Mouse (Mus musculus): ENCODE data around the gene Ntm.

The Ntm gene

DNA sequence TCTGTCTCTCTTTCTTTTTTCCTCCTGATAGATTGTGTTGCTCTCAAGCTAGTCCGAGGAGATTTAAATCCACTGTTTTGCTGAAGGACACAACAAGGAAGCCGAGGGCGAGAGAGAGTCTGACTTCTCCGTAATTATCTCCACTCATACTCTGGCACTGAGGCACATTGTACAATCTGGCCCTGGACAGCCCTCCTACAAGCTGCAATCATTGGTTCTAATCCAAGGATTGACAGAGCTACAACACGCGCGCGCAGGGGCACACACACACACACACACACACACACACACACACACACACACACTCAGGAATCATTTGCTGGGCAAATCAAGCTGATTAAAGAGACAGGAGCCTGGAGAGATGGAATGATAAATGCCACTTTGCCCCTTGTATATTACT is at the start of gene Ntm:
TSS of gene Ntm (minus strand) at position 164 of the 400 bp plus-strand sequence.
- DNase-seq (ENCODE audit: low read depth, low spot score) = peak; percentile 16

DNA sequence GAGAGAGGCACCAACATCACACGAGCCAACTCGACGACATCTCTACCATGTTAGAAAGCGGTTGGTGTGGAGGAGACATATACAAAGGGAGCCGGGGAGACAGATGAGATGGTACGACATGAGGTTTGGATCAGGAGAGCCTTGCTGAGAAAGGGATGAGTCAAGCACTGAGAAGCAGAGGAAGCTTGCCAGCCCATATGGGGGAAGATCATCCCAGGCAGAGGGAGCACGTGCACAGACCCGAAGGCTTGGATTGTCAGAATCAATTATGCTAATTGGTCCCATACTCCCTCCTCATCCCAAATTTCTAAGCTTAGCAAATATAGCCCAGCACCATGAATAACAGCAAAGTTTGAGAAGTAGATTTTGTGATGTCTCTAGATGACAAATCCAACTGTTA is 42.8 kb upstream of the Ntm start:
- DNase-seq (ENCODE audit: low read depth, low spot score) = no peak

DNA sequence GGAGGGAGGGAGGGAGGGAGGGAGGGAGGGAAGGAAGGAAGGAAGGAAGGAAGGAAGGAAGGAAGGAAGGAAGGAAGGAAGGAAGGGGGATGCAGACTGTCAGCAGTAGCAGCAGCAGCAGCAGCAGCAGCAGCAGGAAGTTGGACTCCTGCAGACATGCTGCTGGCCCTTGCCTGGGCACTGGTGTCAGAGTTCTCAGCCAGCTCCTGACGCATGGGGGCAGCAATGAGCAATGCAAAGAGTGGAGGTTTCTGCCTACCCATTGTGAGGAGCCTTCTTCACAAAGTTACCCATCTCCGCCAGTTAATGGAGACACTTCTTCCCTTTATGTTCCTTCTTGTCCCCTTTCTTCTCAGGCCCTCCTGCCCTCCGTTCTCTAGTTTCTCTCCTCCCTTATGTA is 40.7 kb upstream of the Ntm start:
- peak; percentile 68 for DNase-seq (ENCODE audit: low read depth, low spot score)

DNA sequence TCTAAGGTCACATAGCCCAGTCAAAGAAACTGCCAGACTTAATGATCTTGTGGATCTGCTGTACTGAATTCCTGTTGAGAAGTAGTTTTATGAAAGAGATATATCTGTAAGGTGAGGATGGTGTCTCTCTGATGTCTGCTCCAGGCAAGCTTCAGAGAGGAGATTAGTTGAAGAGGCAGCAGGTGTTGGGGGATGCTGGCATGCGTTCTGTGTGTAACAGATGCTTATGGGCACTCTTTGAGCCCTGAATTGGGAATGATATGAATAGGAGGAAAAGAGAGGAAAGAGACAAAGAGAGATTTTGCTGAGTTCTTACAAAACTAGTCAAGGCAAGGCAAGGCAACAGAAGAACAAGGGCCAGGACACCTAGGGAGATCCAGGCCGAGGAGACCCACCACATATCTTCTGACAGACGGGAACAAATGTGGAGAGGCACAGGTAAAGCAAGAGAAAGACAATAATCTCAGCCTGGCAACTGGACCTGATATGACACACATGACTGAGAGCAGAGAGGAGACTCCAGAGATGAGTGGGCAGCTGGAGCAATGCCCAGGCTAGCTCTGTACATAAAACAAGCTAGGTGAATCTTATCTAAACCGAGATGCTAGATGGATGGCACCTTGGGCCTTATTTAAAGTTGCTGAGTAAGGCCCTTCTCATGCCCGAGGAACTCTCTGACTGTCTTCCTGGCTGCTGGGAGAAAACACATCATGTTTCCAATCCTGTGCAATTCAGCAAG is 18.4 kb upstream of the Ntm start:
- no peak for DNase-seq (ENCODE audit: low read depth, low spot score)

DNA sequence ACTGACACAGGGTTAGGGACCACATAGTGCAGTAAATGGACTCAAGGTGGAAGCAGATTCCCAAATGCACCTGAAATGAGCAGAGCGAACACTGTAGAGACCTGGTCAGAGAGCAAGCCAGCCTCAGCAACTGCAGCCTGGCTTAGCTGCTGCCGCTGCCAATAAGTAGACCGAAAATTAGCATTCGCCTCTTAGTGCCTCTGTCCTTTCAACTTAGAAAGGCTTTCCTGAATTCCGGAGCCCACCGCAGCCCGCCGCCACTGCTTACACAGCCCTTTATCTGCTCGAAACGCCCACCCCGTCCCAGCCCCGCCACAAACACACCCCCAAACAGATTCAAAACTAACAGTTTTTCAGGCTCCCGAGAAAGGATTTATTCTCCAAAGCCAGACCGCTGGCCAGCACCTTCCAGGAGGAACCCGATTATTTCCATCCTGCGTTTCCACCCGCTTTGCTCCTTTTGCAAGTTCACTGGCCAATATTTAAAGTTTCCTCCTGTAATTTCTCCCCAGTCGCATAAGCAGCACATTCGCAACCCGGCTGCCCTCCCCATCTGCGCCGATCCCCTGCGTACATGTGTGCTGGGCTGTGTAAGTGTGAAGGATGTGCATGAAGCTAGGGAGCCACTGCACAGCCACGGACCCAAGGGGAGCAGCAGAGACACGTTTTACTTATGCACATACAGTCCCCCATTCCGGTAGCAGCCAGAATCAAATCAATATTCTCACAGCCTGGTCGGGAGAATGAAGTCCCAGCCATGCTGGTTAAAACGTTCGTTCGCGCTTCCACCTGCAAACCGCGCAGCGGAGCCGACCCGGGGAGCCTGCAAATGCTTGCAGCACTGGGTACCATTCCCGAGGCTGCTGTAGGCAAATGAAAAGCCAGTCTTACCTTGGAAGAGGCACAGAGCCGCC is 730 bp downstream of the Ntm start:
- DNase-seq (ENCODE audit: low read depth, low spot score) = peak; percentile 38

DNA sequence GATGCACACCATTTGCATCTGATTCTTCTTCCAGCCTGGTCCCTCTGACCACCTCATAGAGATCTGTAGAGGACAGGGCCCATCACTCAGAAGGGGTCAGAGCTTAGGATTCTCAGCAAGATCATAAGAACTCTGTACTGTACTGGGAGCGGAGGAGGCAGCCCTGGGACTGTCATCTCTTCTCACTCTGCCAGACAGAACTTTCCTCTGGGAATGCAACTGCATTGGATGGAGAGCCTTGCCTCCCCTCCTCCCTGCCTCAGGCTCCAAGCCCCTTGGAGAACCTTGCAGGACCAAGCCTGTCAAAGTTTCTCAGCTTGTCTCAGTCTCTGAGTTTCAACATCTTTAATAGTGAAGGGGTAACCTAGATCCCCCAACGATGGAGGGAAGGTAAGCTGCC is 1.4 kb downstream of the Ntm start:
- no peak for DNase-seq (ENCODE audit: low read depth, low spot score)

DNA sequence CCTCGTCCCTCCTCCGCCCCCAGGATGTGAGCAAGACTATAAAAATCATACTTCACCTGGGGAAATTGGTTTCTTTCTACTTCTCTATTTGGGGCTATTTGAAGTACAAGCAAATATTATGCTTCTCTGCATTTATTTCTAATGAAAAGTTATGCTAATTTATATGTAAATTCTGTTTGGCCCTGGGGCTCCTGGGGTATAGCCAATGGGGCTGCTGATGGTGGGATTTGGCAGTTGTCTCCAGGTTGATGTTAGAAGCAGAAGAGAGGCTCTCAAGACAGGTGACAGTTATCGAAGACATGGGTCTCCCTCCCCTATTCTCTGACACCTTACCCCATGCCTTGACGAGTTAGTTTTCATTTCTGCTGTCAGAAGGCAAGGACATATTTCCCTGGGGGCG is 2.2 kb downstream of the Ntm start:
- DNase-seq (ENCODE audit: low read depth, low spot score) = no peak

DNA sequence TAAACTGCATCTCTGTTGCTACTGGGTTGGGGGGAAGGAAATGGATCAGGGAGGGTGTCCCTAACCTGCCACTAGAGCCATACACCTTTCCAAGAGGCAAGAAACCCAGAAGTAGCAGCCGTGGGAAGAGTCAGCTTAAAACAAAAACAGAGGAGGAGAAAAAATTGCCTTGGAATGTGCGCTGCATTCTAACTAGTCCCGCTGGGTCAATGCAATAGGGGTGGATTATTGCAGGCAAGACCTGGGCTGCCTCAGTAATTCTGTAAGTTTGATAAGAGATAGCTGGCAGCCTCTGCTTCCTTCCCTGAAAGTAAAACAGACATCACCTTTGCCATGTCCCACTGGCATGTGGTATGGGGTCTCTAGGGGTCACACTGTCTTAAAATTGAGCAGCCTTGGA is 2.7 kb downstream of the Ntm start:
- no peak for DNase-seq (ENCODE audit: low read depth, low spot score)

DNA sequence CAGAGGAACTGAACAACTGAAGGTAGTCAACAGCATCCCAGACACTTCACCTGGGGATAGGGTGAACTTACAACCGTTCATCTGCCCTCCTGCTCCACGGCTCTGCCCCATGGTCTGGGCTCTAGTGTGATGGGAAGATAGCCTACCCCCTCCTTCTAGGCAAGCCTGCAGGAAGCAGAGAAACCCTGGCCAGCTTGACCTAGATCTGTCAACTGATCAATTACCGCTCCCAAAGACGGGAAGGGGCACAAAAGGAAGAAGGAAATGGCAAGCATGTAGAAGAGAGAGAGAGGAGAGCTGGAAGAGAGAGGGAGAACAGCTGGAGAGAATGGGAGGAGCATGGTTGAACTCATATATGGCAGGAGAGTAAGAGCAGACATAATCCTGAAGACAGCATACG is 6.0 kb downstream of the Ntm start:
- no peak for DNase-seq (ENCODE audit: low read depth, low spot score)

DNA sequence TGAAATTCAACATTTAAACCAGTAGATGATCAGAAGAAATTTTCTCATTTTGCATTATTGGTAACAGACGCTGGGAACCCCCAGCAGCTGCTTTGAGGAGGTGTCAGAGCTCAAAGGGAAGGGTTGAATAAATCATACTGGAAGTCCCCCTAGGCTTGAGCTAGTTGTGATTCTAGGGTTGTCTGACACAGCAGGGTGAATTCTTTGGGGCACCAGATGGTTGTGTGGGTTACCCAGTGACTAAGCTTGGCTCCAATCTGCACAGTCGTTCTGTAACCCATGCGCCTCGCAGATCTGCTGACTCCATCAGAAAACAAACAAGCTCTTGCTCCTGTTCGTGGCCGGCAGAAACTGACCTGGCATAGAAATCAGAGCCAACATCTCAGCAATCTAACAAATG is 8.9 kb downstream of the Ntm start:
- no peak for DNase-seq (ENCODE audit: low read depth, low spot score)

DNA sequence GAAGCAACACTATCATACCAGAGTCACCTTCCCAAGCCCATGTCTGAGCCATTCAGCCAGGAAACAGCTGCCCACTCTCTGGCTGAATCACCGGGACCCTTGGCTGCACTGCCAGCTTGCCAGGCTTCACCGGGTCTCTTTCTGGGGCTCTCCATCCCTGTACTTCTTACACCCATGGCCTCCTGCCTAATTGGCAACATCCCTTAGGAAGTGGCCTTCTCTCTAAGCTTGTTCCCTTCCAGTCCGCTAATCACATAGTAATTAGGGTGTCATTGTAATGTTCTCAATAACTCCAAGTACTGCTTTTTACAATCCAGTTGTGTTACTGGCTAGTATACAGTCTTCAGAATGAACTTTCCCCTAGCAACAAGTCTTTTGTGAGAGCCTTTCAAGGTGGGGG is 13.9 kb downstream of the Ntm start:
- DNase-seq (ENCODE audit: low read depth, low spot score) = no peak

DNA sequence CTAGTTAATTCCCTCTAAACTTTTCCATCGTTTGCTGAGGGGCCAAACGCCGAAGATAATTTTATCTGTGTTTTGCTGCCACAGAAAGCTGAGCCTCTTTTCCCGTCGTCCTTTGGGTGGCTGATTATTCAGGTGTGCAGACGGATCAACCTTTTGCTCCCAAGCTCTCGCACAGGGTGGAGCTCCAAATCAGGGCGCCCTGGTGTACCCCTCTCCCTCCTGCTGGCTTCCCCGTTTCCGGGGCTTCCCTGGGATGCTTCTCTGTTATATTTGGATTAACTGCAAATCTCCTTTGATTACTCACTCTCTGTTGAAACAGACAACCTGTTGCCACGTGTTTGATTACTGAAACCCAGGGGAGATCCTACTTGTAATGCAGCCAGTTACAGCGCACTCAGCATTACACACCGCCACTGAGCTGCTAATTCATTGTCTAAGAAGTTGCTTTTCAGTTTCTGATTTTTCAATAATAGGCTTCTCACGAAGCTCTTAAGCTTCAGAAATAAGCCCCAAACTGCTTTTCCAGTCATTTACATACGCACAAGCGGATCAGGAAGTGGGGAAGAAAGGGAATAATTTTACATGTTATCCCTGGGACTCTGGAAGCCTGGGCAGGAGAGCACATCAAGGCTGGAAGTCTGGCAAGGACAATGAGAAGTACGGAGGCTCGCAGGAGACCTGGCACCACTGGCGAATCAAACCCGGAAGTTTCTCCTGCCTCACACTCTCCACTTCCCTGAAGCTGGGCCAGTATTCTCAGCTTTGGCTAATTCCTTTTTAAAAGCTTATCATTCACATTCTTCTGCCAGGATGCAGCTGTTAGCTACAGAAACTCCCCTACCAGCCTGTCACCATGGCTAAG is 19.5 kb downstream of the Ntm start:
- DNase-seq (ENCODE audit: low read depth, low spot score) = no peak

DNA sequence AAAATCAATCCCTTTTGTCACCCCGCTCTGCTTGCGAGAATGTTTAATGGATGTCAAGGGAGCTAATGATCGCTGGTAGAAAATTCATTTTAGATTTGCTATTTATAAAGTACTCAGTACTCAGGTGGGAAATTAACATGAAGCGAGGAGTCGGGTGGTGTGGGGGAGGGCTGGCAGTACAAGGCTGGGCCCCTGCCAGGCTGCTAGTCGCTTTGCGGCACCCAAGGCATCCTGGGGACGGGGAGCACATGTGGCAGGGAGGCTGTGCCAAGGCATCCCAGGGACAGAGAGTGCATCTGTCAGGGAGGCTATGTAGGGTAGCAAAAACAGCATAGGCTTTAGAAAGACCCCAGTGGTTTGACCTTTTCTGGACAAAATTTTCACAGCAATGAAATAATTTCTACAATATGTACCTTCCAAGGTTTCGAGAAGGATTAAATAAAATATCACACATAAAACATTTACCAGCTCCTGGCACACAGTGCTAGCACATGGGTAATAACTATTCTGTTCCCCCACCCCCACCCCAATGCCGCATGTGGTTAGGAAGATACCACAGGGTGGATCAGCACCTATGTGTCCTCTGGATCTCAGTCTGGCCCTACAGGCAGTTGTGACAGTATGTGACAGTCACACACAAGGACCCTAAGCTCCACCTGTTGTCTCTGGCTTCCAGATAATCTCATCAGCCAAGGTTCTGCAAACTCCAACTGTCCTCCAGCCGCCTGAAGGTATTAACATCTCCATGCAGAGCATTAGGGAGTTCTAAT is 20.6 kb downstream of the Ntm start:
- no peak for DNase-seq (ENCODE audit: low read depth, low spot score)

DNA sequence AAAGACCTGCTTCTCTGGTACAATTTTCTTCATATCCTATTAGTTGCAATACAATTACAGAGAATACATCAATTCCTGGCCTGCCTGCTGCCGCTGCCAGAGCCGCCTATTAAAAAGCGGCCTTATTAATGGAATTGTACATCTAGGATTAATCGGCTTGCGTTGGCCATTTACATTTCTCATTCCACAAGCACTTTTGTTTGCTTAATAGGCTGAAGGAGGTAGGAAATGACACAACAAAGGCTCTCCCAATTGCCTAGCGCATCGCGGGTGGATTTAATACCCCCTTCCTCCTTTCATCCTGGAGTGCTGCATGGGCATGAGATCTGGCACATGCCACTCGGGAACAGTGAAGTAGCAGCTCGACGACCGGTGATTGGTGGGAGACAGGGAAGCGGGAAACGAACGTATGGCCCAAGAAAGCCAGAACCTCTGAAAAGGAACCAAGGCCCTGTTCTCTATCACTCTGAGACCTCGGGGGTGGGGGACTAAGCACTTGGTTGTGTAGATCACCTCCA is 23.4 kb downstream of the Ntm start:
- no peak for DNase-seq (ENCODE audit: low read depth, low spot score)

DNA sequence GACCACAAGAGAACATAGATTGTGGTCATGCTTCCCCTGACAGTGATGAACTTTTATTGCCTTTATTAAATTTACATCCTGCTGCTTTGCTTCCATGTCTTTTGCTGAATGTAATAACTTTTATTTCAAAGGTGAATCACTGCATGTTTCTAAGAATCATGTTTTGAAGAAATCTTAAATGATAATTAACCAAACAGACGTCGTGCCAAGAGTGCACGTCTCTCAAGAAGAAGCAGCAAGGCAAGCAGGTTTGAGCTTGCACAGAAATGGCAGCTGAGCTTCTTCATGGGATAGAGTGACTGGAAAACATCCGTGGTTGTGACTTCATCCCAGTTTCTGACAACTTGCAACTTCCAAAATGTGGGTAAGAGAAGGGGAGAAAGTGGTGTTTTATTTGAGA is 34.1 kb downstream of the Ntm start:
- DNase-seq (ENCODE audit: low read depth, low spot score) = no peak

DNA sequence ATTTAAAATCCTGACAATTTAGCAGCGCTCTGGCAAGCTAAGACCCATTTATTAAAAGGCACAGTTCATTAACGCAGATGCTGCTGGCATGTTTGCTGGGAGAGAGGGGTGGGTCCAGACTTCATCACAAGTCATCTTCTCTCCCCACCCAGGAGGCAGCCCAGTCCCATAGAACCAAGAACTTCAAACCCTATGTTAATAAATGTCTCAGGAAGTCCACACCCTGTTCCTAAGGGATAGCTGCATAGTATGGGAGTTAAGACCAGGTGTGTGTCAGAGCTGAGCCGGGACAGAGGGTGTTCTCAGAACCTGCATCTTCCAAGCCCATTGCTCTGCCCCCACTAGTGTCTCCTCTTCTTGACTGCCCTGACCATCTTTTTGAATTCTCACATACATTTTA is 37.6 kb downstream of the Ntm start:
- no peak for DNase-seq (ENCODE audit: low read depth, low spot score)

DNA sequence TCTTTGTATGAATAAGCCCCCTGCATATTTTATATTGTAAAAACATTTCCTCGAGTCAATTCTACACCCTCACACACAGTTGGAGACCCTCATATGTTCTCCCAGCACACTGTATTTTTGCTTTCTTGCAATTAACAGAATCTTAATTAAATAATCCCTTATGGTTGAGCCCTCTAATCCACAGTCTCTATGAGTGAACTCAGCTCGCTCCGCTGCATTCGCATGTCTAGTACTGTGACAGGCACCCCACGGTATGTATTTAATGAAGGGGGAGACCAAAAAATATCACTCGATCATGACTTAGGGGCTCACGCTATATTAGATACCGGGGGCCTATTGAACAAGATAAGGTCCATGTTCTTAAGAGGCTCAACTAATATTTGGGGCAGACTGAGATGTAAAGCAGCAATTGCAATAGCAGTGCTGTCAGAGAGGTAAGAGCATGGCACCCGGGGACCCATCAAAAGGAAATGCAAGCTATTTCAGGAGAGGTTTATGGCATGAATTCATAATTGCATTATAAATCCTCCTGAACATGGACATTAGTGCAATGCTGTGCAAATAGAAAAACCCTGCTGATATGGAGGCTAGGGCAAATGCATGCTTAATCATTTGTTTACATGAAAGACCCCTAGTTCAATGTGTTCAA is 64.4 kb downstream of the Ntm start:
- DNase-seq (ENCODE audit: low read depth, low spot score) = no peak

DNA sequence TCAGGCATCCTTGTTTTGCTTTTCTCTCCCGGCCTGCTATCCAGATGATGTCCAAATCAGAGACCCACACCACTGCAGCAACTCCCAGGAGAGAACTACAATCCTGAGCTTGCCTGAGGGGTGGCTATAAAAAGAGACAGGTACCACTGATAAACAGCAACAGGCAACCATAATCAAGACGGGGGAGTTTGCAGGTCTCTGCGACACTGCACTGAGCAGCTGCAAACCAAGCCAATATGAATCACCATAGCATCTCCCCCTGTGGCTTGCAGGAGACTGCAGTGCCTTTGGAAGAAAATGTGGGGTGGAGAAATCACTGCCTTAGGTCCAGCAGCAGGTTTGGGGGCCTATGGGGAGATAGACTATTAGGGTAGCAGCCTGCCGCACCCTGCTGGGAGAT is 65.5 kb downstream of the Ntm start:
- DNase-seq (ENCODE audit: low read depth, low spot score) = no peak

DNA sequence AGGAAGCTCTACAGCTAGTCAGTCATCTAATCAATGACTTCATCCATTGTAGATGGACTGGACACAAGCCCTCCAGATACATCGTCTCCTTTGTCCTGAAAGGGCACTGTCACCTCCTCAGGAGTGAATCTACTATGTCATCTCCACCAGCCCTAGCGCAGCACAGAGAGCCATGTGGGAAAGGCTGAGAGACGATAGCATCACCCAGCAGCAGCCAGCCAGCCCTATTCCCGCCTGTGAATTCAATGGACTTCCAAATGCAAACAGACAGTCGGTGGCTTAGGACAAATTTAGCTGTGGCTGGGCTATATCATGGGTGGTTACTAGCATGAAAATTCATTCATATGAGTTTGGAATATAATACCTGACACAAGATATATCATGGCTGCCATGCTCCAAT is 70.1 kb downstream of the Ntm start:
- DNase-seq (ENCODE audit: low read depth, low spot score) = no peak

DNA sequence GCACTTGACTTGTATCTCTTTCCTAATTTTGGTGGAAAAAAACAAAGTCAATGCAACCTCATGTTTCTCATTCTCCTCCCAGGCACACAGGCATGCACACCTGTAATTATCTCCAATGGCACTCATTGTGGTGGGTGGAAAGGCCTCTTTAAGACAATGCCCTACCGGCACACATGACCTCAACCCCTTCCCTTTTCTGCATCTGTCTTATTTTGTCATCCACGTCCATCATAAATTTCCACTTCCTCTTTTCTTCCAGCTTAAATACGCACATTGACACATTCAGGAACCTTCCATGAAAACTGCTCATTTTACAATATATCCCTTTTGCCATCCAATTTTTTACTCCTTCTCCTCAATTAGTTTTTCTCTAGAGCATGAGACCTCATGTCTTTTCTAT is 74.2 kb downstream of the Ntm start:
- no peak for DNase-seq (ENCODE audit: low read depth, low spot score)

DNA sequence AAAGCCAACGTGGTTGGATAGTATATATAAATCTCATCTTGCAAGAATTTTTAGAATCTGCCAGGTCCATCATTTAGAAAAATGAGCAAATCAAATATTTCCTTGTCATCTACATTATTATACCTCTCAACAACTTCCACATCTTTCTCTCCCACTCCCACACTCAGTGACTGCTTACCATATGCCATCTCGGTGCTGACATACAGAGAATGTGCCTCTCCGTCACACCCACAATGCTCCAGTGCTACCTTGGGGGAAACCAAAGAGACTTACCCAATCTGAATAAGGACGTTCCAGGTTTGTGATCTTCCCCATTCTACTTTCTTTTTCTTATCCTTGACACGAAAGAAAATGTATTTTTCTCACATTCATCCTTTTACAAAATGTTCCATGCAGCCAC is 75.0 kb downstream of the Ntm start:
- no peak for DNase-seq (ENCODE audit: low read depth, low spot score)
